Mouse (Mus musculus) neural tube, embryonic 15.5 days (tissue): ENCODE results near the gene Kcnj14. TPM values are rescaled to one million over a fixed set of nuclear protein-coding genes. Genes with fewer than 3 reads are reported as not detected.

Experiments
- ATAC-seq: fragments of 200-750 bp; cut with Nextera tagmentation; 2 replicates; pipeline ENCODE4 v1.8.0; 2017; ENCODE audit warnings: mild to moderate bottlenecking, moderate TSS enrichment, moderate library complexity; ENCODE audit not compliant: low FRiP score
- H3K27ac ChIP-seq: fragments of 300-500 bp; sonication (generic); replicated peaks from 2 replicates; pipeline ENCODE4 v1.5.1; 2015; ENCODE audit warnings: mild to moderate bottlenecking, inconsistent platforms
- H3K27me3 ChIP-seq: fragments of 300-500 bp; sonication (generic); replicated peaks from 2 replicates; pipeline ENCODE4 v1.6.1; 2015; ENCODE audit warnings: inconsistent platforms
- H3K36me3 ChIP-seq: fragments of 300-500 bp; sonication (generic); 2 replicates; pipeline ENCODE4 v1.6.1; 2015; ENCODE audit warnings: inconsistent platforms
- H3K4me1 ChIP-seq: fragments of 300-500 bp; sonication (generic); 2 replicates; pipeline ENCODE4 v1.6.1; 2015; ENCODE audit warnings: inconsistent platforms
- H3K4me2 ChIP-seq: fragments of 300-500 bp; sonication (generic); 2 replicates; pipeline ENCODE4 v1.6.1; 2015; ENCODE audit warnings: inconsistent platforms, mild to moderate bottlenecking, moderate library complexity
- H3K4me3 ChIP-seq: fragments of 300-500 bp; sonication (generic); replicated peaks from 2 replicates; pipeline ENCODE4 v1.5.1; 2015; ENCODE audit warnings: mild to moderate bottlenecking, inconsistent platforms
- H3K9ac ChIP-seq: fragments of 300-500 bp; sonication (generic); replicated peaks from 2 replicates; pipeline ENCODE4 v1.6.1; 2015; ENCODE audit warnings: mild to moderate bottlenecking, inconsistent platforms
- H3K9me3 ChIP-seq: fragments of 300-500 bp; sonication (generic); replicated peaks from 2 replicates; pipeline ENCODE4 v1.6.1; 2016; ENCODE audit warnings: inconsistent platforms
- WGBS: fragments of 180-500 bp; shearing (Covaris S2); methylation state at CpG from one replicate; pipeline ENCODE4 v1.1.7; 2015; ENCODE audit warnings: mixed read lengths; 5-methylcytosine and 5-hydroxymethylcytosine counted together
- polyA plus RNA-seq: library from polyadenylated mRNA; unstranded; fragments of >200 nt; fragmentation: Nextera tagmentation; extraction: Ambion mirVana; gene quantifications from 2 replicates; pipeline ENCODE4 v1.2.1, GENCODE M21; 2015

The Kcnj14 gene
- polyA plus RNA-seq, 1 experiment from 2014 or later, result 1.4 TPM

GRCm38 (mm10) chr7:45830427-45831127 lies 6.0 kb upstream of the Kcnj14 start, which contains the start of gene Grwd1:
Grwd1 (minus strand) TSS chr7:45830944.
- H3K9me3 ChIP-seq, result no peaks in the 10 kb centered on the region
- H3K4me1 ChIP-seq, result peaks cover 48% of the 10 kb centered on the region
- peaks cover 40% of the 10 kb centered on the region for H3K27me3 ChIP-seq
- ATAC-seq, result peak; percentile 90
- peak within 1 kb of the TSS; percentile 81 for H3K4me3 ChIP-seq
- H3K36me3 ChIP-seq, result peaks cover 37% of the 10 kb centered on the region
- H3K4me2 ChIP-seq, result peak within 1 kb of the TSS; percentile 88
- peak within 1 kb of the TSS; percentile 59 for H3K9ac ChIP-seq
- H3K27ac ChIP-seq, result peak within 1 kb of the TSS; percentile 94
- under 1% methylated on average over 35 of the region's 35 CpGs for WGBS

- H3K4me1 ChIP-seq, result peaks cover 23% of the 10 kb centered on the region
- no peak overlapping the region for H3K4me3 ChIP-seq
- no peak for ATAC-seq
- WGBS, result 93% methylated on average over 7 of the region's 7 CpGs
- H3K4me2 ChIP-seq, result no peak overlapping the region
- no peaks in the 10 kb centered on the region for H3K9me3 ChIP-seq
- H3K27me3 ChIP-seq, result peaks cover under 1% of the 10 kb centered on the region; the same call in 1 of the 2 replicates
- H3K9ac ChIP-seq, result no peak overlapping the region
- H3K36me3 ChIP-seq, result peaks cover 60% of the 10 kb centered on the region
- H3K27ac ChIP-seq, result no peak overlapping the region
These were observed 2.0 kb upstream of the Kcnj14 start for GRCm38 (mm10) chr7:45826631-45827030.

- Histone ChIP-seq H3K27ac (no peak overlapping the region), H3K4me3 (no peak overlapping the region), H3K9me3 (no peaks in the 10 kb centered on the region), H3K4me1 (peaks cover 2% of the 10 kb centered on the region), H3K36me3 (peaks cover 26% of the 10 kb centered on the region), H3K27me3 (no peaks in the 10 kb centered on the region), H3K4me2 (no peak overlapping the region), H3K9ac (no peak overlapping the region)
- ATAC-seq, result no peak
These were observed 3.7 kb downstream of the Kcnj14 start for GRCm38 (mm10) chr7:45820913-45821312.

GRCm38 (mm10) chr7:45819843-45820242 lies 4.7 kb downstream of the Kcnj14 start:
- no peak for ATAC-seq
- peaks cover 15% of the 10 kb centered on the region for H3K36me3 ChIP-seq
- peaks cover 12% of the 10 kb centered on the region for H3K4me1 ChIP-seq
- H3K27ac ChIP-seq, result no peak overlapping the region
- 15% methylated on average over 25 of the region's 25 CpGs for WGBS
- H3K9ac ChIP-seq, result no peak overlapping the region
- H3K4me2 ChIP-seq, result peak overlapping the region; percentile 36
- H3K9me3 ChIP-seq, result no peaks in the 10 kb centered on the region
- H3K4me3 ChIP-seq, result no peak overlapping the region
- no peaks in the 10 kb centered on the region for H3K27me3 ChIP-seq

GRCm38 (mm10) chr7:45815984-45816351 lies 8.6 kb downstream of the Kcnj14 start:
- peaks cover 16% of the 10 kb centered on the region for H3K36me3 ChIP-seq
- 74% methylated on average over 2 of the region's 2 CpGs for WGBS
- no peaks in the 10 kb centered on the region for H3K27me3 ChIP-seq
- no peak overlapping the region for H3K4me2 ChIP-seq
- H3K4me1 ChIP-seq, result peaks cover 35% of the 10 kb centered on the region
- no peak overlapping the region for H3K4me3 ChIP-seq
- H3K9ac ChIP-seq, result no peak overlapping the region
- H3K27ac ChIP-seq, result no peak overlapping the region; the same call in 1 of the 2 replicates
- no peak for ATAC-seq
- no peaks in the 10 kb centered on the region for H3K9me3 ChIP-seq

GRCm38 (mm10) chr7:45815323-45815983 lies 9.1 kb downstream of the Kcnj14 start:
- no peak for ATAC-seq
- H3K9me3 ChIP-seq, result no peaks in the 10 kb centered on the region
- WGBS, result 48% methylated on average over 10 of the region's 10 CpGs
- H3K4me2 ChIP-seq, result peak overlapping the region; percentile 61
- H3K4me3 ChIP-seq, result peak overlapping the region; percentile 39; the same call in 1 of the 2 replicates
- H3K4me1 ChIP-seq, result peaks cover 35% of the 10 kb centered on the region
- H3K9ac ChIP-seq, result peak overlapping the region; percentile 34; the same call in 1 of the 2 replicates
- H3K36me3 ChIP-seq, result peaks cover 21% of the 10 kb centered on the region
- peak overlapping the region; percentile 100 for H3K27ac ChIP-seq
- H3K27me3 ChIP-seq, result no peaks in the 10 kb centered on the region

GRCm38 (mm10) chr7:45814841-45815240 lies 9.7 kb downstream of the Kcnj14 start:
- ATAC-seq, result peak; percentile 1; the same call in 1 of the 2 replicates
- peak overlapping the region; percentile 39 for H3K4me3 ChIP-seq
- H3K27me3 ChIP-seq, result no peaks in the 10 kb centered on the region
- H3K4me1 ChIP-seq, result peaks cover 35% of the 10 kb centered on the region
- no peaks in the 10 kb centered on the region for H3K9me3 ChIP-seq
- H3K27ac ChIP-seq, result peak overlapping the region; percentile 100
- 2% methylated on average over 5 of the region's 5 CpGs for WGBS
- H3K36me3 ChIP-seq, result peaks cover 27% of the 10 kb centered on the region
- H3K9ac ChIP-seq, result peak overlapping the region; percentile 34; the same call in 1 of the 2 replicates
- H3K4me2 ChIP-seq, result peak overlapping the region; percentile 61

GRCm38 (mm10) chr7:45813787-45814779 lies 10.5 kb downstream of the Kcnj14 start, which contains the start of gene Cyth2:
Cyth2 (minus strand) TSS chr7:45814581.
- Histone ChIP-seq H3K9me3 (no peaks in the 10 kb centered on the region), H3K4me1 (peaks cover 39% of the 10 kb centered on the region), H3K27ac (peak within 1 kb of the TSS; percentile 100), H3K4me2 (peak within 1 kb of the TSS; percentile 80), H3K9ac (peak within 1 kb of the TSS; percentile 100), H3K36me3 (peaks cover 35% of the 10 kb centered on the region), H3K4me3 (peak within 1 kb of the TSS; percentile 93), H3K27me3 (no peaks in the 10 kb centered on the region)
- peak; percentile 99 for ATAC-seq
- under 1% methylated on average over 65 of the region's 92 CpGs for WGBS

GRCm38 (mm10) chr7:45812921-45813320 lies 11.7 kb downstream of the Kcnj14 start:
- Histone ChIP-seq H3K27ac (peak overlapping the region; percentile 100; the same call in 1 of the 2 replicates), H3K9me3 (no peaks in the 10 kb centered on the region), H3K4me2 (peak overlapping the region; percentile 80), H3K36me3 (peaks cover 47% of the 10 kb centered on the region), H3K4me1 (peaks cover 45% of the 10 kb centered on the region), H3K9ac (peak overlapping the region; percentile 100), H3K27me3 (no peaks in the 10 kb centered on the region), H3K4me3 (peak overlapping the region; percentile 93)
- no peak for ATAC-seq
- WGBS, result 88% methylated on average over 8 of the region's 8 CpGs

GRCm38 (mm10) chr7:45809276-45810075 lies 15.1 kb downstream of the Kcnj14 start:
- Histone ChIP-seq H3K36me3 (peaks cover 60% of the 10 kb centered on the region), H3K4me3 (no peak overlapping the region), H3K9ac (no peak overlapping the region), H3K27ac (0 out of 2 replicates have a peak overlapping the region, but pooled peaks have one; percentile 7), H3K9me3 (no peaks in the 10 kb centered on the region), H3K4me1 (peaks cover 38% of the 10 kb centered on the region), H3K4me2 (no peak overlapping the region), H3K27me3 (no peaks in the 10 kb centered on the region)
- no peak for ATAC-seq
- 85% methylated on average over 14 of the region's 14 CpGs for WGBS
